ENCODE assay signal across 8 mouse cellular contexts in the genomic region with DNA sequence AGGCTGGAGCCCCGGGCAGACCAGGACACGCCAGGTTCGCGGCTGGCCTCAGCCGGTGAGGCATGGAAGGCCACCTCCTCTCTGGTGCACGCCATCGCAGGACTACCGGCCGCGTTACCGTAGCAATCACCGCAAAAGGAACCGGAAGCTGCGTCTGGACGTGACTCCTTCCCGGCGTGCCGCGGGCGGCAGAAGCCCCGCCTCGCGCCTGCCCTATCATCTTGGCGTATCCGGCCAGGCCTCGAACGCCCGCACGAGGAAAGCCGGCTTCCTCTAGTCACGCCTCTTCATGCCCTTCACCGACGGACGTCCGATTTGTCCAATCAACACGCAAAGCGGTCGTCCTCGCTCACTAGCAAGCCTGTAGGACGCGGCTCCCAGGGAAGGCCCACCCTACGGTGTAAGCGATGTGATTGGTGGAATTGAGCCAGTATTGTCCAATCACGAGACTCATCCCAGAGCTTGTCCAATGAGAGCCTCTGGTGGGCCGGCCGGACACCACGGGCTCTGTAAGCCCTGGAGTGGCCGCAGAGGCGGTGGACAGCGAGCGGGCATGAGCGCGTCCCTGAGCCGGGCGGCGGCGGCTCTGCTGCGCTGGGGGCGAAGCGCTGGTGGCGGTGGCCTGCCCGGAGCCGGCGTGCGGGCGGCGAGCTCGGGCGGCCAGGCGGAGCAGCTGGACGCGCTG. TPM values are rescaled to one million over a fixed set of nuclear protein-coding genes. Genes with fewer than 3 reads are reported as not detected.
A peak's percentile ranks its signal among the peaks of the same experiment; 100 is the strongest.
DNase-seq lines count a peak whose midpoint lies in the region; ATAC-seq and TF ChIP-seq lines count a peak whose summit lies in the region.

A gene (plus strand): TSS at position 542 of the 685 bp plus-strand sequence.

- WGBS in hindbrain, postnatal 0 days = under 1% methylated on average over 72 of the region's 72 CpGs

- intact Hi-C loops in gastrocnemius, adult 2 months (cut with DNase I) = no loop called here
- intact Hi-C loops in left cerebral cortex, adult 2 months (cut with DNase I) = loop anchor here (5.0 kb wide), 1 partner anchor 280 kb away; a partner anchor contains a TSS

- TF ChIP-seq CTCF in gastrocnemius, adult 2 months (IDR thresholded peaks at IDR 0.05) = no peak
- TF ChIP-seq CTCF in hindbrain, postnatal 0 days (IDR thresholded peaks at IDR 0.05; ENCODE audit: low read depth) = 0 out of 2 replicates have a peak, but pooled peaks have one; percentile 5
- TF ChIP-seq CTCF in left cerebral cortex, adult 2 months (IDR thresholded peaks at IDR 0.05) = no peak

- peak; percentile 80 for ATAC-seq in common myeloid progenitor, adult 5-6 weeks (replicated peaks; ENCODE audit: low read depth, poor library complexity, severe bottlenecking)
- ATAC-seq in hindbrain, postnatal 0 days = peak; percentile 99
- ATAC-seq in megakaryocyte, adult 5-6 weeks (ENCODE audit: poor library complexity, severe bottlenecking) = peak; percentile 81

- peak within 1 kb of the TSS; percentile 79 for H3K9ac ChIP-seq in hindbrain, postnatal 0 days (replicated peaks; ENCODE audit: low read length)

- H3K27ac ChIP-seq in gastrocnemius, adult 2 months = peak within 1 kb of the TSS; percentile 95
- peak within 1 kb of the TSS; percentile 80 for H3K27ac ChIP-seq in hindbrain, postnatal 0 days
- H3K27ac ChIP-seq in left cerebral cortex, adult 2 months = peak within 1 kb of the TSS; percentile 83

- peaks cover 17% of the 10 kb centered on the region for H3K4me1 ChIP-seq in hindbrain, postnatal 0 days (ENCODE audit: insufficient read depth, low read length)

- H3K4me3 ChIP-seq in gastrocnemius, adult 2 months = peak within 1 kb of the TSS; percentile 91
- peak within 1 kb of the TSS; percentile 67 for H3K4me3 ChIP-seq in hindbrain, postnatal 0 days (ENCODE audit: low read length)
- peak within 1 kb of the TSS; percentile 83 for H3K4me3 ChIP-seq in left cerebral cortex, adult 2 months

- H3K9me3 ChIP-seq in hindbrain, postnatal 0 days (ENCODE audit: low read length) = no peaks in the 10 kb centered on the region

- H3K27me3 ChIP-seq in hindbrain, postnatal 0 days (ENCODE audit: insufficient read depth, low read length) = no peaks in the 10 kb centered on the region

- DNase-seq in ZHBTc4 (ENCODE audit: low read depth, low spot score) = peak; percentile 100
- peak; percentile 99 for DNase-seq in gastrocnemius, adult 2 months
- DNase-seq in hindbrain, postnatal 0 days (ENCODE audit: low spot score) = peak; percentile 100
- DNase-seq in left cerebral cortex, adult 2 months (ENCODE audit: extremely low spot score in 1 of 2, low spot score in 2 of 2) = peak; percentile 98 to 100
- peak; percentile 100 for DNase-seq in right cerebral cortex, adult 2 months (ENCODE audit: low spot score in 2 of 2)
- peak; percentile 99 for DNase-seq in urinary bladder, postnatal 14 days (ENCODE audit: low spot score)

- H3K36me3 ChIP-seq in hindbrain, postnatal 0 days (ENCODE audit: insufficient read depth, low read length) = peaks cover 20% of the 10 kb centered on the region

- H3K4me2 ChIP-seq in hindbrain, postnatal 0 days (ENCODE audit: low read depth, low read length) = peak within 1 kb of the TSS; percentile 93

RNA-seq across cellular contexts. Expression of the gene that starts here (rescaled TPM):
- total RNA-seq in common myeloid progenitor, adult 5-6 weeks (2017) = 30.1 and 42.8 TPM in 2 replicates
- 10 to 100 TPM; 57.2 to 72.1 TPM for total RNA-seq in gastrocnemius, adult 2 months (2021)
- 28.6 and 43.1 TPM in 2 replicates for total RNA-seq in hindbrain, postnatal 0 days (2014; rRNA removed)
- 195 and 199 TPM in 2 replicates for polyA plus RNA-seq in hindbrain, postnatal 0 days (2015; fragmentation: Nextera tagmentation; extraction: Ambion mirVana)
- total RNA-seq in left cerebral cortex, adult 2 months (2021) = 10 to 100 TPM; 46.0 to 50.2 TPM
- total RNA-seq in megakaryocyte, adult 5-6 weeks (2015) = 24.8 and 35.1 TPM in 2 replicates
- total RNA-seq in megakaryocyte, adult 5-6 weeks (2017) = 10.0 and 10.7 TPM in 2 replicates

Comparison
In these comparisons a context has a peak if more than half of its experiments do, and no peak if none do; other contexts are left out.
1. Peak in every context shown above with its lines: DNase-seq, ATAC-seq, H3K4me3 ChIP-seq and H3K27ac ChIP-seq.